Mouse (Mus musculus): Measurements from ENCODE around the gene Ctu1.
A peak's percentile ranks its signal among the peaks of the same experiment; 100 is the strongest.

Ctu1 gene

GRCm38 (mm10) chr7:43680960-43681359, 9.1 kb downstream of the Ctu1 start:
- peak; percentile 92 for DNase-seq (ENCODE audit: low read depth)

- peak; percentile 54 for DNase-seq (ENCODE audit: low read depth)
Observed at GRCm38 (mm10) chr7:43682511-43682910, 10.7 kb downstream of the Ctu1 start.

- DNase-seq (ENCODE audit: low read depth) = no peak
Observed at GRCm38 (mm10) chr7:43685088-43685487, 13.3 kb downstream of the Ctu1 start.

- no peak for DNase-seq (ENCODE audit: low read depth)
Observed at GRCm38 (mm10) chr7:43690118-43690517, 18.3 kb downstream of the Ctu1 start, which contains the start of gene Klk14. Gene Klk14 (plus strand): TSS chr7:43690418.

- DNase-seq (ENCODE audit: low read depth) = no peak
Observed at GRCm38 (mm10) chr7:43710031-43710430, 38.2 kb downstream of the Ctu1 start.

- DNase-seq (ENCODE audit: low read depth) = no peak
Observed at GRCm38 (mm10) chr7:43712267-43712666, 40.5 kb downstream of the Ctu1 start, which contains the start of gene Klk13. Gene Klk13 (plus strand): TSS chr7:43712567.

GRCm38 (mm10) chr7:43712917-43713316, 41.1 kb downstream of the Ctu1 start:
- DNase-seq (ENCODE audit: low read depth) = no peak

- DNase-seq (ENCODE audit: low read depth) = no peak
Observed at GRCm38 (mm10) chr7:43713741-43714351, 42.0 kb downstream of the Ctu1 start.

Measured in NIH3T3 (cell line).